Mouse (Mus musculus): ENCODE results near the gene 4930469K13Rik. TPM values are rescaled to one million over a fixed set of nuclear protein-coding genes. Genes with fewer than 3 reads are reported as not detected.

Gene 4930469K13Rik
- polyA plus RNA-seq, 1 experiment from 2014 or later, result not detected

- Histone ChIP-seq H3K36me3 (ENCODE audit: insufficient read depth, low read length) (no peaks in the 10 kb centered on the region), H3K4me2 (replicated peaks; ENCODE audit: low read depth, low read length) (no peak overlapping the region), H3K9ac (replicated peaks; ENCODE audit: low read depth) (no peak overlapping the region), H3K4me3 (ENCODE audit: low read depth, low read length) (no peak overlapping the region), H3K9me3 (ENCODE audit: low read length) (no peaks in the 10 kb centered on the region), H3K27me3 (replicated peaks; ENCODE audit: insufficient read depth, low read length) (no peaks in the 10 kb centered on the region), H3K27ac (ENCODE audit: low read length) (no peak overlapping the region), H3K4me1 (ENCODE audit: insufficient read depth, low read depth, low read length) (no peaks in the 10 kb centered on the region; the same call in 1 of the 2 replicates)
- TF ChIP-seq CTCF (IDR thresholded peaks at IDR 0.05) (no peak), EP300 (IDR thresholded peaks at IDR 0.05) (no peak)
- DNase-seq (ENCODE audit: low spot score) (peak; percentile 24), ATAC-seq (no peak)
- WGBS, result 67% methylated on average over 11 of the region's 11 CpGs
Measured at GRCm38 (mm10) chr11:34008214-34008613, 90.1 kb downstream of the 4930469K13Rik start.

GRCm38 (mm10) chr11:34007616-34008015 lies 90.7 kb downstream of the 4930469K13Rik start:
- no peaks in the 10 kb centered on the region for H3K27me3 ChIP-seq (replicated peaks; ENCODE audit: insufficient read depth, low read length)
- H3K4me1 ChIP-seq (ENCODE audit: insufficient read depth, low read depth, low read length), result no peaks in the 10 kb centered on the region; the same call in 1 of the 2 replicates
- 85% methylated on average over 2 of the region's 2 CpGs for WGBS
- no peak overlapping the region for H3K4me2 ChIP-seq (replicated peaks; ENCODE audit: low read depth, low read length)
- no peak overlapping the region for H3K9ac ChIP-seq (replicated peaks; ENCODE audit: low read depth)
- H3K9me3 ChIP-seq (ENCODE audit: low read length), result no peaks in the 10 kb centered on the region
- no peaks in the 10 kb centered on the region for H3K36me3 ChIP-seq (ENCODE audit: insufficient read depth, low read length)
- TF ChIP-seq EP300 (IDR thresholded peaks at IDR 0.05) (no peak), CTCF (IDR thresholded peaks at IDR 0.05) (no peak)
- no peak overlapping the region for H3K27ac ChIP-seq (ENCODE audit: low read length)
- ATAC-seq (no peak), DNase-seq (ENCODE audit: low spot score) (no peak)
- H3K4me3 ChIP-seq (ENCODE audit: low read depth, low read length), result no peak overlapping the region

- 73% methylated on average over 5 of the region's 5 CpGs for whole genome bisulfite sequencing
- TF ChIP-seq CTCF (IDR thresholded peaks at IDR 0.05), result no peak
- no peak for TF ChIP-seq EP300 (IDR thresholded peaks at IDR 0.05)
- ATAC-seq (no peak), DNase-seq (ENCODE audit: low spot score) (no peak)
- H3K4me2 ChIP-seq (replicated peaks; ENCODE audit: low read depth, low read length), result no peak overlapping the region
- H3K4me3 ChIP-seq (ENCODE audit: low read depth, low read length), result no peak overlapping the region
- no peaks in the 10 kb centered on the region for H3K36me3 ChIP-seq (ENCODE audit: insufficient read depth, low read length)
- H3K27ac ChIP-seq (ENCODE audit: low read length), result no peak overlapping the region
- H3K4me1 ChIP-seq (ENCODE audit: insufficient read depth, low read depth, low read length), result no peaks in the 10 kb centered on the region
- no peaks in the 10 kb centered on the region for H3K9me3 ChIP-seq (ENCODE audit: low read length)
- H3K27me3 ChIP-seq (replicated peaks; ENCODE audit: insufficient read depth, low read length), result no peaks in the 10 kb centered on the region
- H3K9ac ChIP-seq (replicated peaks; ENCODE audit: low read depth), result no peak overlapping the region
Measured at GRCm38 (mm10) chr11:34002593-34002965, 95.8 kb downstream of the 4930469K13Rik start.

GRCm38 (mm10) chr11:34001938-34002592 lies 96.3 kb downstream of the 4930469K13Rik start:
- DNase-seq (ENCODE audit: low spot score), result peak; percentile 49
- Histone ChIP-seq H3K9me3 (ENCODE audit: low read length) (no peaks in the 10 kb centered on the region), H3K4me1 (ENCODE audit: insufficient read depth, low read depth, low read length) (no peaks in the 10 kb centered on the region), H3K9ac (replicated peaks; ENCODE audit: low read depth) (no peak overlapping the region), H3K36me3 (ENCODE audit: insufficient read depth, low read length) (no peaks in the 10 kb centered on the region), H3K4me3 (ENCODE audit: low read depth, low read length) (no peak overlapping the region), H3K27ac (ENCODE audit: low read length) (no peak overlapping the region), H3K4me2 (replicated peaks; ENCODE audit: low read depth, low read length) (no peak overlapping the region), H3K27me3 (replicated peaks; ENCODE audit: insufficient read depth, low read length) (no peaks in the 10 kb centered on the region)
- TF ChIP-seq EP300 (IDR thresholded peaks at IDR 0.05) (no peak), CTCF (IDR thresholded peaks at IDR 0.05) (peak; percentile 76)
- no peak for ATAC-seq
- WGBS, result 3% methylated on average over 5 of the region's 5 CpGs

GRCm38 (mm10) chr11:34000416-34000815 lies 97.9 kb downstream of the 4930469K13Rik start:
- Histone ChIP-seq H3K4me1 (ENCODE audit: insufficient read depth, low read depth, low read length) (no peaks in the 10 kb centered on the region), H3K4me3 (ENCODE audit: low read depth, low read length) (no peak overlapping the region), H3K27me3 (replicated peaks; ENCODE audit: insufficient read depth, low read length) (no peaks in the 10 kb centered on the region), H3K27ac (ENCODE audit: low read length) (no peak overlapping the region), H3K9ac (replicated peaks; ENCODE audit: low read depth) (no peak overlapping the region), H3K4me2 (replicated peaks; ENCODE audit: low read depth, low read length) (no peak overlapping the region), H3K36me3 (ENCODE audit: insufficient read depth, low read length) (no peaks in the 10 kb centered on the region), H3K9me3 (ENCODE audit: low read length) (no peaks in the 10 kb centered on the region)
- DNase-seq (ENCODE audit: low spot score) (no peak), ATAC-seq (no peak)
- 81% methylated on average over 3 of the region's 3 CpGs for WGBS
- TF ChIP-seq CTCF (IDR thresholded peaks at IDR 0.05) (no peak), EP300 (IDR thresholded peaks at IDR 0.05) (no peak)

- no peak for ATAC-seq
- H3K9me3 ChIP-seq (ENCODE audit: low read length), result no peaks in the 10 kb centered on the region
- H3K36me3 ChIP-seq (ENCODE audit: insufficient read depth, low read length), result no peaks in the 10 kb centered on the region
- H3K4me2 ChIP-seq (replicated peaks; ENCODE audit: low read depth, low read length), result no peak overlapping the region
- WGBS, result 58% methylated on average over 10 of the region's 10 CpGs
- H3K27me3 ChIP-seq (replicated peaks; ENCODE audit: insufficient read depth, low read length), result no peaks in the 10 kb centered on the region
- H3K9ac ChIP-seq (replicated peaks; ENCODE audit: low read depth), result no peak overlapping the region
- H3K4me1 ChIP-seq (ENCODE audit: insufficient read depth, low read depth, low read length), result no peaks in the 10 kb centered on the region
- no peak for DNase-seq (ENCODE audit: low spot score)
- TF ChIP-seq CTCF (IDR thresholded peaks at IDR 0.05), result no peak
- no peak for TF ChIP-seq EP300 (IDR thresholded peaks at IDR 0.05)
- H3K27ac ChIP-seq (ENCODE audit: low read length), result no peak overlapping the region
- no peak overlapping the region for H3K4me3 ChIP-seq (ENCODE audit: low read depth, low read length)
Measured at GRCm38 (mm10) chr11:33998244-33998643, 100.1 kb downstream of the 4930469K13Rik start.
